Mouse (Mus musculus): ENCODE measurements around the gene Cntnap5b.
A peak's percentile ranks its signal among the peaks of the same experiment; 100 is the strongest.

The Cntnap5b gene

GRCm38 (mm10) chr1:100171566-100171965 is 399.0 kb downstream of the Cntnap5b start:
- no peak for DNase-seq (ENCODE audit: low spot score in 2 of 2)

- DNase-seq (ENCODE audit: low spot score in 2 of 2) = peak in 1 of 2 experiments; percentile 33
These were observed 407.5 kb downstream of the Cntnap5b start for GRCm38 (mm10) chr1:100180050-100180449.

- DNase-seq (ENCODE audit: low spot score in 2 of 2) = peak; percentile 47 to 61
These were observed 459.5 kb downstream of the Cntnap5b start for GRCm38 (mm10) chr1:100231980-100232608.

GRCm38 (mm10) chr1:100251964-100252363 is 479.4 kb downstream of the Cntnap5b start:
- no peak for DNase-seq (ENCODE audit: low spot score in 2 of 2)

GRCm38 (mm10) chr1:100310687-100311086 is 538.1 kb downstream of the Cntnap5b start:
- no peak for DNase-seq (ENCODE audit: low spot score in 2 of 2)

- no peak for DNase-seq (ENCODE audit: low spot score in 2 of 2)
These were observed 558.5 kb downstream of the Cntnap5b start for GRCm38 (mm10) chr1:100331066-100331465.

GRCm38 (mm10) chr1:100369415-100370113 is 597.0 kb downstream of the Cntnap5b start:
- DNase-seq (ENCODE audit: low spot score in 2 of 2) = peak; percentile 25 to 39

GRCm38 (mm10) chr1:100386252-100386651 is 613.7 kb downstream of the Cntnap5b start:
- no peak for DNase-seq (ENCODE audit: low spot score in 2 of 2)

- DNase-seq (ENCODE audit: low spot score in 2 of 2) = no peak
These were observed 621.5 kb downstream of the Cntnap5b start for GRCm38 (mm10) chr1:100394034-100394433.

- DNase-seq (ENCODE audit: low spot score in 2 of 2) = no peak
These were observed 644.2 kb downstream of the Cntnap5b start for GRCm38 (mm10) chr1:100416658-100417224.

- no peak for DNase-seq (ENCODE audit: low spot score in 2 of 2)
These were observed 657.6 kb downstream of the Cntnap5b start for GRCm38 (mm10) chr1:100430038-100430774.

GRCm38 (mm10) chr1:100463877-100464276 is 691.3 kb downstream of the Cntnap5b start:
- DNase-seq (ENCODE audit: low spot score in 2 of 2) = no peak

GRCm38 (mm10) chr1:100465226-100465625 is 692.7 kb downstream of the Cntnap5b start:
- no peak for DNase-seq (ENCODE audit: low spot score in 2 of 2)

GRCm38 (mm10) chr1:100467595-100467994 is 695.0 kb downstream of the Cntnap5b start:
- DNase-seq (ENCODE audit: low spot score in 2 of 2) = no peak

GRCm38 (mm10) chr1:100509866-100510265 is 737.3 kb downstream of the Cntnap5b start:
- DNase-seq (ENCODE audit: low spot score in 2 of 2) = no peak
